Mouse (Mus musculus): ENCODE data around the gene Gcgr. TPM values are rescaled to one million over a fixed set of nuclear protein-coding genes. Genes with fewer than 3 reads are reported as not detected.
"Not testable (repeated sequence)": the region's sequence is repeated elsewhere in the genome, so short reads cannot be mapped to it uniquely, and the experiment has no call there.

Gcgr gene
- total RNA-seq, 1 experiment from 2014 or later: not detected

DNA sequence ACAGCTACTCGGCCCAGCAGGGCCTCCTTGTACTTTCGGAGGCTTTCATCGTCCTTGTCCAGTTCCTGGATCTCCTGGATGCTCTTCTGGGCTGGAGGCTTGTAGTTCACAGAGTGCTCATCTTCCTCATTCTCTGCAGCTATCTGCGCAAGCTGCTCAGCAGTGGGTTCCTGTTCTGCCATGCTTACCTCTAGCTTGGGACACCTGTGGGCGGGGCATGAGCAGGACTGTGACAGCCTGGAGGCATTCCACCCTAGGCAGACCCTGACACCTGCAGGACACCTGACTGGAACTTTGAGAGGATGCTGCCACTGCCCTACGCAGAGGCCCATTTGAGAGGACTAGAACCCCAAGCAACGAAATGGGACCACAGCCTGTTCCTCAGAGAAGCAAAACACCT is 49.7 kb downstream of the Gcgr start:
- ATAC-seq (replicated peaks; ENCODE audit: low read depth, poor library complexity, severe bottlenecking): no peak

DNA sequence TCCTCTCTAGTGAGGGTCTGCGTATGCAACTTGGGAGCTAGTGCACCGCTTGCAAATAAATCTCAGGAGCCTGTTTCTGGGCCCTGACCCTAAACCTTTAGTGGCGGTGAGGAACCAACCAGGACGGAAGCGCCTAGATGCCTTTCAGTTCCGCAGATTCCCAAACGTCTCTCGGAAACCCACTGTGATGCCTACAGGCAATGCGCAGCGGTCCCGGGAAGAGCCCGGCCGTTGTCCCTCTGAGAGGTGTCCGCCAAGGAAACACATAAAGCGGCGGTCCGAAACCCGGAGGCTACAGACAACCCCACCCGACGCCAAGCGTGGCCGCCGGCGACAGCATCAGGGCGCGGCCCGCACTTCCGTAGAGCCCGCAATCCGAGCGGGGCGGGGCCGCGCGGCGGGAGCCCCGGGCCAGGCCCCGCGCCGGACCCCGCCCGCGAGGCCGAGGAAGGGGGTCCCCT is 50.4 kb downstream of the Gcgr start:
- ATAC-seq (replicated peaks; ENCODE audit: low read depth, poor library complexity, severe bottlenecking): no peak

DNA sequence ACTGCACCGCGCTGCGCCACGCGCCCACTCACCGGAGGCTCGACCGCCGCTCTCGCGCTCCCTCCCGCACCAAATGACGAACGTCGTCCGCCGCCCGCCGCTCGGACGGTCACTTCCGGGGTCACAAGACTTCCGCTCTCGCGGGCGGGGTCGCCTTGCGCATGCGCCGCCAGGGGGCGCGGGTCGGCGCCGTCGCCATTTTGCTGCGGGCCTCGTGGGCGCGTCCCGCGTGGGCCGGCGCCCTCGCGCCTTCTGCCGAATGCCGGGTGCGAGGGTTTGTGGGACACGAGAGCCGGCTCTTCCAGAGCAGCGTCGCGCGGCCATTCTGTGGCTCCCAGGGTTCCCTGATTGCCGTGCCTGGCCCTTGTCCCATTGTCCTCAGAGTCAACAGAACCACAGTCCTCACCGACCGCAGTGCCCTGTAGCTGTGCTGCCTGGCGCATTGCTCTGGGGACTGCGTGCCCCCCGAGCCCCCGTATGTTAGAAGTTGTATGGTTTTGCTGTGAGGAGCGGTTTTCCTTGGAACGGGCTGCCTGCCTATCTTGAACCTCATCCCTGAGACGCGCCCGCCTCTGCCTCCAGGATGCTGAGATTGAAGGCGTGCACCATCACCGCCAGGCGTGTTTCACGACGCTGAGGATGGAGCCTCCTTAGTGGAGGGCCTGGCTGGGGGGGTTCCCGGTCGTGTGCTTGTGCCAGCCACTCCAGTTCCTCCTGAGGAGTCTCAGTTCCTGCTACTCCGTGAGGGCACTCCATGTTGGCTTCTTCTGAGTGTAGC is 51.2 kb downstream of the Gcgr start, which contains the start of gene Arhgdia:
TSS of gene Arhgdia (minus strand) at position 135 of the 778 bp plus-strand sequence.
- peak; percentile 55 for ATAC-seq (replicated peaks; ENCODE audit: low read depth, poor library complexity, severe bottlenecking)

DNA sequence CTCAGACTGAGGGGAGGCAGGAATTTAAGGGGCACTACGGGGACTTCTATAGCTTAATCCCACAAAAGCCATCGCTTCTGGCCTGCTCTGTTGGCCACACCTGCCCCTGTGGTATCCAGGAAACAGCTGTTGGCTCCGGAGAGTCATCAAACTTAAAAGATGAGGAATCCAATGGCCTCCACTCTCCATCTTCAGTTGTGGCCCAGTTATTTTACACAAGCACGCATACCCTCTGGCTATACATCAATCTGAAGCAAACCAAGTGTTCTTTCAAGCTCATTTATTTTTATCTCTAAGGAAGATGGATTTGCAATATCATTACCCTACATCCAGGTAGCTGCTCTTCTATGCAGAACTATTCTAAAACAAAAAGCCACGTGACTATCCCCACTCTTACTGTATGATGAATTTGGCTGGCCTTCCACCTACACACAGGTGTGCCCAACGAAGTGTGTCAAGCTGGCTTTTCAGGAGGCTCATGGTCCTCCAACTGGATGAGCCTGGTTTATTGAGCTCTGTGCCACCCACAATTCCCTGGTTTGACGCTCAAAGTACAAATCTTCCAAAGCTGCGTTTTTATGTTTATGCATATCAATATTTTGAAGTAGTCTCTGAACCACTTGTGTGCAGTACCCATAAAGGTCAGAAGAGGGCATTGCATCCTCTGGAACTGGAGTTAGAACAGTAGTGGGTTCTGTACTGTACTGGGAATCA is 51.9 kb downstream of the Gcgr start:
- ATAC-seq (replicated peaks; ENCODE audit: low read depth, poor library complexity, severe bottlenecking): no peak

DNA sequence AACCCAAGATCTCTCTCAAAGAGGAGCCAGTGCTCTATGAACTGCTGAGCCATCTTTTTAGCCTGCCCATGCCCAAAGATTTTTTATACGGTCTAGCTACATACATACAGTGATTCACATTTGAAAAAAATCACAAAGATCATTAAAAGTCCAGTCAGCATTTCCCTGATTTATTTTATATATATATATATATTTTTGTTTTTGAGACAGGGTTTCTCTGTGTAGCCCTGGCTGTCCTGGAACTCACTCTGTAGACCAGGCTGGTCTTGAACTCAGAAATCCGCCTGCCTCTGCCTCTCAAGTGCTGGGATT is 52.4 kb downstream of the Gcgr start:
- ATAC-seq (replicated peaks; ENCODE audit: low read depth, poor library complexity, severe bottlenecking): not testable (repeated sequence)

DNA sequence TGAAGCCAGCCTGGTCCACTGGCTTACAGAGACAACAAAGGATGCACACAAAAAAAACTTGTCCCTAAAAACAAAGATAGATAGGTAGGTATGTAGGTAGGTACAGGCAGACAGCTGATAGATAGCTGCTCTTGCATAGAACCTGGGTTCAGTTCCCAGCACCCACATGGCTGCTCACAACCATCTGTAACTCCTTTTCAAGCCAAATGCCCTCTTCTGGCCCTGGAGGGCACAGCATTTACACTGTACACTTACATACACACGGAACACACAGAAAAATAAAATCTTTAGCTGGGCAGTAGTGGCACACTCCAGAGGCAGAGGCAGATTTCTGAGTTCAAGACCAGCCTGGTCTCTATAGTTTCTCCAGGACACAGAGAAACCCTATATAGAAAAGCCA is 53.4 kb downstream of the Gcgr start:
- no peak for ATAC-seq (replicated peaks; ENCODE audit: low read depth, poor library complexity, severe bottlenecking)

DNA sequence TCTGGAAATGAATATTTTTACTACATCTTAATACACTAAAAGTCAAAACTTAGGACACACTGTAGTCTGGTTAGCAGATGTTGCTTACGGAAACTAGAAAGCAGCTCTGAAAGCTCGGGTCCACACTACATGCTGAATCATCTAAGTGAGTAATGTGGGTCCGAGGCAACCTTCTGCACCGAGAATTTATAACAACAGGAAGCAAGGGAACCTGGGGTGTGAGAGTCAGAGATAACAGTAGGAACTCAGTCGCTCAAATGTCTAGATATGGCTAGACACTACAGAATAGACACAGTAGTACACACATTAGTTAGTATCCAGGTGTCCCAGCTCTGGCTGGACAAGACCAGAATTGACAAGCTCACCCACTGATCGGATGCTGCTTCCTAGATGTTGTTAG is 58.0 kb downstream of the Gcgr start:
- peak; percentile 67 for ATAC-seq (replicated peaks; ENCODE audit: low read depth, poor library complexity, severe bottlenecking)

Other genes with a start within 250 kb of the Gcgr start
- gene Actg1, start 182.2 kb upstream of the Gcgr start, total RNA-seq (2017): 857 and 890 TPM in 2 replicates
- gene Fscn2, start 169.2 kb upstream of the Gcgr start, total RNA-seq (2017): not detected in 2 replicates
- 6.6 and 18.3 TPM in 2 replicates for gene Faap100, start 151.9 kb upstream of the Gcgr start, total RNA-seq (2017)
- gene Nploc4, start 93.0 kb upstream of the Gcgr start, total RNA-seq (2017): 29.8 and 37.9 TPM in 2 replicates
- not detected in 2 replicates for gene Tspan10, start 88.1 kb upstream of the Gcgr start, total RNA-seq (2017)
- gene Pde6g, start 77.2 kb upstream of the Gcgr start, total RNA-seq (2017): not detected in 2 replicates
- 6.5 and 13.6 TPM in 2 replicates for gene Oxld1, start 72.6 kb upstream of the Gcgr start, total RNA-seq (2017)
- 73.3 and 101 TPM in 2 replicates for gene Ccdc137, start 72.6 kb upstream of the Gcgr start, total RNA-seq (2017)
- 7.7 and 9.4 TPM in 2 replicates for gene Arl16, start 63.1 kb upstream of the Gcgr start, total RNA-seq (2017)
- gene Mrpl12, start 46.1 kb upstream of the Gcgr start, total RNA-seq (2017): 121 and 140 TPM in 2 replicates
- 8.2 and 12.1 TPM in 2 replicates for gene Slc25a10, start 38.9 kb upstream of the Gcgr start, total RNA-seq (2017)
- 26.5 and 31.0 TPM in 2 replicates for gene Mcrip1, start 19.0 kb downstream of the Gcgr start, total RNA-seq (2017)
- gene Ppp1r27, start 20.4 kb downstream of the Gcgr start, total RNA-seq (2017): not detected in 2 replicates
- 494 and 545 TPM in 2 replicates for gene P4hb, start 42.6 kb downstream of the Gcgr start, total RNA-seq (2017)
- gene Arhgdia, start 50.9 kb downstream of the Gcgr start, total RNA-seq (2017): 148 and 170 TPM in 2 replicates
- 248 and 287 TPM in 2 replicates for gene Alyref, start 67.7 kb downstream of the Gcgr start, total RNA-seq (2017)
- gene Anapc11, start 67.7 kb downstream of the Gcgr start, total RNA-seq (2017): 27.2 and 32.1 TPM in 2 replicates
- gene Npb, start 77.8 kb downstream of the Gcgr start, total RNA-seq (2017): not detected in 2 replicates
- gene Pcyt2, start 87.2 kb downstream of the Gcgr start, total RNA-seq (2017): 34.5 and 38.6 TPM in 2 replicates
- gene Sirt7, start 94.5 kb downstream of the Gcgr start, total RNA-seq (2017): 45.8 and 50.4 TPM in 2 replicates
- 20.3 and 22.1 TPM in 2 replicates for gene Mafg, start 102.9 kb downstream of the Gcgr start, total RNA-seq (2017)
- gene Pycr1, start 113.1 kb downstream of the Gcgr start, total RNA-seq (2017): 9.9 and 11.7 TPM in 2 replicates
- gene Myadml2, start 117.5 kb downstream of the Gcgr start, total RNA-seq (2017): not detected in 2 replicates
- gene Notum, start 130.5 kb downstream of the Gcgr start, total RNA-seq (2017): not detected in 2 replicates
- gene Aspscr1, start 142.3 kb downstream of the Gcgr start, total RNA-seq (2017): 31.8 and 44.9 TPM in 2 replicates
- 81.5 and 113 TPM in 2 replicates for gene Cenpx, start 183.0 kb downstream of the Gcgr start, total RNA-seq (2017)
- gene Lrrc45, start 183.2 kb downstream of the Gcgr start, total RNA-seq (2017): 30.3 and 30.9 TPM in 2 replicates
- not detected in 2 replicates for gene Rac3, start 190.8 kb downstream of the Gcgr start, total RNA-seq (2017)
- gene Dcxr, start 196.6 kb downstream of the Gcgr start, total RNA-seq (2017): 8.4 and 9.5 TPM in 2 replicates
- not detected in 2 replicates for gene Cbr2, start 201.4 kb downstream of the Gcgr start, total RNA-seq (2017)
- 18.9 and 25.7 TPM in 2 replicates for gene Hmga1b, start 232.1 kb downstream of the Gcgr start, total RNA-seq (2017)